Mouse (Mus musculus): ENCODE data around the gene Urod. TPM values are rescaled to one million over a fixed set of nuclear protein-coding genes. Genes with fewer than 3 reads are reported as not detected.

Urod gene
- polyA plus RNA-seq, 1 experiment: 145 TPM

DNA sequence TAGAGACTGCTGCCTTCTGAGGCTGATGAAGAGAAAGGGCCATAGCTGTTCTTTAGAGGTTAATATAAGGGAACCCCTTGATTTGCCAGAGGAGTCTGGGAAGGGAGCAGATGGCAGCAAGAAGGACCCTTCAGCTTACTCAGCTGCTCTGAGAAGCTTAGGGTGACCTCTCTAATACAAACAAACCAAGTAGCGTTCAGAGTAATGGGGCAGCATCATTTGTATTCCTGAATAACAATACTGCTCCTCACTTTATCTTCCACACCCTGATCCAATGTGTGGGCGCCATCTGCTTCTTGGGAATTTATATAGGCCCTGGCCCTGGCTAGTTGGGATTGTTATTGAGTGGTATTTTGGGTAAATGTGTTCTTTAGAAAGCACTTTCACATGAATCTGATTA is 51.5 kb downstream of the Urod start:
- Histone ChIP-seq H3K4me1 (ENCODE audit: control insufficient read depth, insufficient read depth, insufficient read length, low read length) (no peaks in the 10 kb centered on the region), H3K27ac (replicated peaks; ENCODE audit: low read depth, low read length) (no peak overlapping the region), H3K4me3 (ENCODE audit: insufficient read depth, low read depth, low read length) (no peak overlapping the region)

Other genes starting within 250 kb of the Urod start
- 6.0 and 7.8 TPM in 2 replicates for gene Toe1, start 186.8 kb downstream of the Urod start, polyA plus RNA-seq (2012; ENCODE audit: insufficient read depth, insufficient read length, missing spikeins)
- gene Mutyh, start 186.7 kb downstream of the Urod start, polyA plus RNA-seq (2012; ENCODE audit: insufficient read depth, insufficient read length, missing spikeins): 3.3 and 3.6 TPM in 2 replicates
- gene Hpdl, start 172.7 kb downstream of the Urod start, polyA plus RNA-seq (2012; ENCODE audit: insufficient read depth, insufficient read length, missing spikeins): 6.5 and 10.3 TPM in 2 replicates
- 0.79 and 1.2 TPM in 2 replicates for gene Zswim5, start 117.0 kb downstream of the Urod start, polyA plus RNA-seq (2012; ENCODE audit: insufficient read depth, insufficient read length, missing spikeins)
- 12.9 and 15.5 TPM in 2 replicates for gene Hectd3, start 904 bp upstream of the Urod start, polyA plus RNA-seq (2012; ENCODE audit: insufficient read depth, insufficient read length, missing spikeins)
- 22.6 TPM in 2 replicates for gene Eif2b3, start 25.0 kb upstream of the Urod start, polyA plus RNA-seq (2012; ENCODE audit: insufficient read depth, insufficient read length, missing spikeins)
- gene Ptch2, start 101.7 kb upstream of the Urod start, polyA plus RNA-seq (2012; ENCODE audit: insufficient read depth, insufficient read length, missing spikeins): 1.2 and 1.5 TPM in 2 replicates
- 1.8 TPM in 1 of 2 replicates, not detected in the other for gene Btbd19, start 131.3 kb upstream of the Urod start, polyA plus RNA-seq (2012; ENCODE audit: insufficient read depth, insufficient read length, missing spikeins)
- gene Tctex1d4, start 132.4 kb upstream of the Urod start, polyA plus RNA-seq (2012; ENCODE audit: insufficient read depth, insufficient read length, missing spikeins): not detected in 2 replicates
- 0.71 and 2.5 TPM in 2 replicates for gene Plk3, start 139.6 kb upstream of the Urod start, polyA plus RNA-seq (2012; ENCODE audit: insufficient read depth, insufficient read length, missing spikeins)
- gene Rps8, start 161.8 kb upstream of the Urod start, polyA plus RNA-seq (2012; ENCODE audit: insufficient read depth, insufficient read length, missing spikeins): 544 and 683 TPM in 2 replicates
- not detected in 2 replicates for gene Kif2c, start 188.2 kb upstream of the Urod start, polyA plus RNA-seq (2012; ENCODE audit: insufficient read depth, insufficient read length, missing spikeins)